Mouse (Mus musculus) liver, embryonic 15.5 days (tissue): ENCODE data around the gene Car3. TPM values are rescaled to one million over a fixed set of nuclear protein-coding genes. Genes with fewer than 3 reads are reported as not detected.

Experiments
- ATAC-seq: fragments of 200-750 bp; cut with Nextera tagmentation; 2 replicates; pipeline ENCODE4 v1.8.0; 2017; ENCODE audit warnings: moderate number of reproducible peaks, mild to moderate bottlenecking, moderate library complexity; ENCODE audit not compliant: insufficient read depth
- H3K27ac ChIP-seq: fragments of 300-500 bp; sonication (generic); replicated peaks from 2 replicates; pipeline ENCODE4 v1.5.1; 2015; ENCODE audit warnings: mild to moderate bottlenecking, inconsistent platforms
- H3K27me3 ChIP-seq: fragments of 300-500 bp; sonication (generic); 2 replicates; pipeline ENCODE4 v1.6.1; 2015; ENCODE audit warnings: mild to moderate bottlenecking, inconsistent platforms
- H3K36me3 ChIP-seq: fragments of 300-500 bp; sonication (generic); replicated peaks from 2 replicates; pipeline ENCODE4 v1.6.1; 2015; ENCODE audit warnings: moderate library complexity, mild to moderate bottlenecking, inconsistent platforms
- H3K4me1 ChIP-seq: fragments of 300-500 bp; sonication (generic); replicated peaks from 2 replicates; pipeline ENCODE4 v1.6.1; 2015; ENCODE audit warnings: inconsistent platforms
- H3K4me2 ChIP-seq: fragments of 300-500 bp; sonication (generic); 2 replicates; pipeline ENCODE4 v1.6.1; 2015; ENCODE audit warnings: moderate library complexity, mild to moderate bottlenecking, inconsistent platforms
- H3K4me3 ChIP-seq: fragments of 300-500 bp; sonication (generic); replicated peaks from 2 replicates; pipeline ENCODE4 v1.5.1; 2015; ENCODE audit warnings: mild to moderate bottlenecking, inconsistent platforms
- H3K9ac ChIP-seq: fragments of 300-500 bp; sonication (generic); 2 replicates; pipeline ENCODE4 v1.6.1; 2015; ENCODE audit warnings: moderate library complexity, mild to moderate bottlenecking, inconsistent platforms
- H3K9me3 ChIP-seq: fragments of 300-500 bp; sonication (generic); replicated peaks from 2 replicates; pipeline ENCODE4 v1.6.1; 2016; ENCODE audit warnings: inconsistent platforms
- WGBS: fragments of 180-500 bp; shearing (Covaris S2); methylation state at CpG from one replicate; pipeline ENCODE4 v1.1.7; 2015; ENCODE audit warnings: mixed read lengths; ENCODE audit not compliant: insufficient replicate concordance; 5-methylcytosine and 5-hydroxymethylcytosine counted together
- polyA plus RNA-seq: library from polyadenylated mRNA; unstranded; fragments of >200 nt; fragmentation: Nextera tagmentation; extraction: Ambion mirVana; gene quantifications from 2 replicates; pipeline ENCODE4 v1.2.1, GENCODE M21; 2015

Car3 gene
- polyA plus RNA-seq, 1 experiment from 2014 or later, result 140 TPM

DNA sequence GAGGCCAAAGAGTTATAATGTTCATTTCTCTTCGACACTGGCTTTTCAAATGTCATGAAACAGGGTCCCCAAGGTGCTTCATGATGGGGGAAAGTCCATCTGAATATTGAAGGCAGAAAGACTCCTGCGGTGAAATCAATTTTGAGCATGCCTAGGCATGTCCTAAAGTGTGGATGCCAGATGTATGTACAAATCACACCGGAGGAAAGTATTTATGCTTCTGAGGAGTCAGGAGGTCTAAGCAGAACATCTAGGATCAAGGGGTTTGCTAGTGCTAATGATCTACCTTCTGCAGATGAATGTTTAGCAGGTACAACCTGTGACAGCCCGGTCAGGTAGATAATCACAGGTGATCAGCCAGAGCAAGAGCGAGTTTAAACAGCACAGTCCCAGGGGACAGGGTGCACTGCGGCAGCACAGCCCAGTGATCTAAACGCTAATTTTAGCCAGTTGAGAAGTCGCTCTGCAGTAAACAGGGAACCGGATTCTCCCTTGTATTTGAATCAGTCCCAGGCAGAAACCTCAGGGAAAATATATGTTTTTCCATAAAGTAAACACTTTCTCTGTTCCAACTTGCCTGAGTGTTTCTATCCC is 13.1 kb downstream of the Car3 start:
- Histone ChIP-seq H3K4me1 (peaks cover 57% of the 10 kb centered on the region), H3K4me2 (peak overlapping the region; percentile 59), H3K9me3 (no peaks in the 10 kb centered on the region), H3K9ac (peak overlapping the region; percentile 56), H3K36me3 (0 out of 2 replicates have a peak, but pooled peaks cover 1% of the 10 kb centered on the region), H3K4me3 (peak overlapping the region; percentile 19; the same call in 1 of the 2 replicates), H3K27me3 (no peaks in the 10 kb centered on the region), H3K27ac (peak overlapping the region; percentile 98)
- no peak for ATAC-seq
- WGBS, result 65% methylated on average over 9 of the region's 9 CpGs

DNA sequence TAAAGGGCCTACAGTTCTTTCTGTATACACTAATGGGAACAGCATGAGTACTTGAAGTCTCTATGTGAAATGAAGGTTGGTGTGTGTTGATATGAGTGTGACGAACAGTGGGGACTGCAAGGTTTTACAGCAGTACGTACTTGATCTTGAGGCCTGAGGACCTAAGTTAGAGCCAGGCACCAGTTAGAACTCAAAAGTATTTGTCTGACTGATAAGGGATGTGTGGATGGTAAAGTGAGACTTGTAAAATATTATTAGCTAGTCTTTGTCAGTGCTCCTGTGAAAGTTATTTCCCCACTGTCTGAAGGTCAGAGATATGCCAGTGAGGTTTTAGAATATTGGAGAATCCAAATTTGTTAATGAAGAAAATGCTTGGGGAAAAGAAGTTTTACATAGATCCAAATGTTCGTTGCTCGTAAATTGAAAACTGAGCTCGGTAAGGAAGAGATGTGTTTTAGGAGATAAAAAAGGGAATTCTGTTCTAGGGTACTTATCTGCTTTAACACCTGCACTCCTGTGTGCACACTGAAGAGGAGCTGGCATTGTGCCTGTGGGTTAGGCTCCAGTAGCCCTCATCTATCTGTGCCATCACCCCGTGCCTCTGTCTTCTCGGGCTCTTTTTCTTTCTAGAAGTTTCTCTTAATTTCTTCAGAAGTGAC is 14.1 kb downstream of the Car3 start:
- Histone ChIP-seq H3K4me1 (peaks cover 63% of the 10 kb centered on the region), H3K9ac (peak overlapping the region; percentile 56), H3K27ac (peak overlapping the region; percentile 98), H3K9me3 (no peaks in the 10 kb centered on the region), H3K4me2 (peak overlapping the region; percentile 59), H3K4me3 (peak overlapping the region; percentile 19), H3K36me3 (no peaks in the 10 kb centered on the region), H3K27me3 (no peaks in the 10 kb centered on the region)
- peak; percentile 86 for ATAC-seq
- WGBS, result 16% methylated on average over 7 of the region's 7 CpGs

DNA sequence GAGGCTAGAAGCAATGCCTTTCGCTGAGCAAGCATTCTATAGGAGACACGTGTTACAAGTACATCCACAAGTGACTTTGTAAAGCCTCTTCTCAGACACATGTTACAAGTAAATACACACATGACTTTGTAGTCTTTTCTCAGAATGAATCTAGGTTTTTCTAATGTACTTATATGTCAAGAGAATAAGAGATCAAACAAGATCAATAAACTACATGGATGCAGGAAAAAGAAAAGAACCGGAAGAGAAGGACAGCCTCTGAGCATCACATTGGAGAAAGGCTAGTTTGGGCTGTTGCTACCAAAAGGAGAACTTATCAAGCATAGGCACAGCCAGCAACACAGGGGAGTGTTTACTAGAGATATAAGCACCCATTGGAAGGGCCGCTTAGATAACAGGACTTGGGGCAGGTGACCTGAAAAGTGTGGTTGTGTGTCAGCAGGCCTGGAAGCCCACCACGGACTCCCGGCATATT is 15.5 kb downstream of the Car3 start:
- H3K27me3 ChIP-seq, result no peaks in the 10 kb centered on the region
- peak overlapping the region; percentile 56 for H3K9ac ChIP-seq
- peak overlapping the region; percentile 26 for H3K4me3 ChIP-seq
- peak; percentile 84 for ATAC-seq
- no peaks in the 10 kb centered on the region for H3K36me3 ChIP-seq
- peak overlapping the region; percentile 98 for H3K27ac ChIP-seq
- H3K4me2 ChIP-seq, result peak overlapping the region; percentile 59
- H3K4me1 ChIP-seq, result peaks cover 72% of the 10 kb centered on the region
- WGBS, result 14% methylated on average over 6 of the region's 6 CpGs
- H3K9me3 ChIP-seq, result no peaks in the 10 kb centered on the region

- peak; percentile 49 for ATAC-seq
These were observed 16.0 kb downstream of the Car3 start for GRCm38 (mm10) chr3:14879293-14879692.

GRCm38 (mm10) chr3:14880277-14880676 is 17.0 kb downstream of the Car3 start:
- H3K9me3 ChIP-seq, result no peaks in the 10 kb centered on the region
- no peak overlapping the region for H3K4me3 ChIP-seq
- H3K36me3 ChIP-seq, result no peaks in the 10 kb centered on the region
- H3K4me1 ChIP-seq, result peaks cover 75% of the 10 kb centered on the region
- 30% methylated on average over 2 of the region's 2 CpGs for WGBS
- H3K9ac ChIP-seq, result peak overlapping the region; percentile 37; the same call in 1 of the 2 replicates
- ATAC-seq, result no peak
- H3K27me3 ChIP-seq, result no peaks in the 10 kb centered on the region
- H3K4me2 ChIP-seq, result no peak overlapping the region; the same call in 1 of the 2 replicates
- H3K27ac ChIP-seq, result peak overlapping the region; percentile 98

More at GRCm38 (mm10) chr3:14879293-14879692, 16.0 kb downstream of the Car3 start:
- Histone ChIP-seq H3K9ac (peak overlapping the region; percentile 54), H3K4me3 (peak overlapping the region; percentile 26), H3K4me2 (peak overlapping the region; percentile 59), H3K9me3 (no peaks in the 10 kb centered on the region), H3K27ac (peak overlapping the region; percentile 98), H3K36me3 (no peaks in the 10 kb centered on the region), H3K4me1 (peaks cover 74% of the 10 kb centered on the region), H3K27me3 (no peaks in the 10 kb centered on the region)
- WGBS, result 36% methylated on average over 3 of the region's 3 CpGs

- Histone ChIP-seq H3K9ac (peak overlapping the region; percentile 33; the same call in 1 of the 2 replicates), H3K27me3 (no peaks in the 10 kb centered on the region), H3K4me2 (0 out of 2 replicates have a peak overlapping the region, but pooled peaks have one; percentile 11), H3K27ac (peak overlapping the region; percentile 85), H3K4me3 (no peak overlapping the region), H3K4me1 (peaks cover 62% of the 10 kb centered on the region), H3K9me3 (no peaks in the 10 kb centered on the region), H3K36me3 (peaks cover 1% of the 10 kb centered on the region; the same call in 1 of the 2 replicates)
- ATAC-seq, result no peak
These were observed 18.7 kb downstream of the Car3 start for GRCm38 (mm10) chr3:14882005-14882404.

DNA sequence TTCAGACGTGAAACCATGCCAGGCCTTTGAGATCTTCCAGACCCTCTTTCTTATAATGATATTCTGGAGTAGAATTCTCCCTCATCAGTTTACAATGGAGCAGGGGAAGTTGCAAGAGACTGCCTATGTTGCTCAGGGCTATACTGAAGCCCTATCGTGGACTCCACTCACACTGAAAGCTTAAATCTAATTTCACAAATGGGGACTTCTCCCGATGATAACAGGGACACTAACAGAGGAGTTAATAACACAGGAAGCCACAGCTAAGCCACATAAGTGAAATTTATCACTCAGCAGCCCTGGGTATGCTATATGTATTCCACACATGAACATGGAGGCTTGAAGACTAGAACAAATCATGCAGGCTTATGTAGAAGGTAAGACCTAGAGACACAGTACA is 19.4 kb downstream of the Car3 start:
- Histone ChIP-seq H3K4me3 (no peak overlapping the region), H3K9me3 (no peaks in the 10 kb centered on the region), H3K4me2 (peak overlapping the region; percentile 32), H3K27ac (peak overlapping the region; percentile 85), H3K27me3 (no peaks in the 10 kb centered on the region), H3K36me3 (peaks cover 9% of the 10 kb centered on the region), H3K4me1 (peaks cover 57% of the 10 kb centered on the region), H3K9ac (peak overlapping the region; percentile 43)
- 23% methylated on average over 3 of the region's 3 CpGs for WGBS
- no peak for ATAC-seq

DNA sequence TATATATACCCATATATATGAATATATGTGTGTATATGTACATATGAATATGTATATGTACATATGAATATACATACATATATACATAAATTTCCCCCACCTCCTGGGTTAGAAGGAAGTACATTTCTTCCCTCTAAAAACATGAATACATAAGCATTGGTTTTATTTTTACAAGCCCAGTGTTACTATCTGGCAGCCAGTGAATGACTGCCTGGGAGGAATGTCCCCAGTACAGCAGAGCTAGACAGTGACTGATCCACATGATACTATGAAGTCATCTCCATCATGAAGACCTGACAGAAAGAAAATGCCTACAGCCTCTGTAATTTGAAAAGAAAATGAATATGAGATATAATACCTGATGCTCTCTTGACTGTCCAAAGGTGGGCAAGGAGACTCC is 21.5 kb downstream of the Car3 start:
- ATAC-seq, result no peak
- H3K9ac ChIP-seq, result peak overlapping the region; percentile 30
- no peaks in the 10 kb centered on the region for H3K27me3 ChIP-seq
- H3K36me3 ChIP-seq, result peaks cover 28% of the 10 kb centered on the region
- no peaks in the 10 kb centered on the region for H3K9me3 ChIP-seq
- H3K27ac ChIP-seq, result peak overlapping the region; percentile 72
- peak overlapping the region; percentile 86 for H3K4me3 ChIP-seq
- peaks cover 43% of the 10 kb centered on the region for H3K4me1 ChIP-seq
- peak overlapping the region; percentile 74 for H3K4me2 ChIP-seq

DNA sequence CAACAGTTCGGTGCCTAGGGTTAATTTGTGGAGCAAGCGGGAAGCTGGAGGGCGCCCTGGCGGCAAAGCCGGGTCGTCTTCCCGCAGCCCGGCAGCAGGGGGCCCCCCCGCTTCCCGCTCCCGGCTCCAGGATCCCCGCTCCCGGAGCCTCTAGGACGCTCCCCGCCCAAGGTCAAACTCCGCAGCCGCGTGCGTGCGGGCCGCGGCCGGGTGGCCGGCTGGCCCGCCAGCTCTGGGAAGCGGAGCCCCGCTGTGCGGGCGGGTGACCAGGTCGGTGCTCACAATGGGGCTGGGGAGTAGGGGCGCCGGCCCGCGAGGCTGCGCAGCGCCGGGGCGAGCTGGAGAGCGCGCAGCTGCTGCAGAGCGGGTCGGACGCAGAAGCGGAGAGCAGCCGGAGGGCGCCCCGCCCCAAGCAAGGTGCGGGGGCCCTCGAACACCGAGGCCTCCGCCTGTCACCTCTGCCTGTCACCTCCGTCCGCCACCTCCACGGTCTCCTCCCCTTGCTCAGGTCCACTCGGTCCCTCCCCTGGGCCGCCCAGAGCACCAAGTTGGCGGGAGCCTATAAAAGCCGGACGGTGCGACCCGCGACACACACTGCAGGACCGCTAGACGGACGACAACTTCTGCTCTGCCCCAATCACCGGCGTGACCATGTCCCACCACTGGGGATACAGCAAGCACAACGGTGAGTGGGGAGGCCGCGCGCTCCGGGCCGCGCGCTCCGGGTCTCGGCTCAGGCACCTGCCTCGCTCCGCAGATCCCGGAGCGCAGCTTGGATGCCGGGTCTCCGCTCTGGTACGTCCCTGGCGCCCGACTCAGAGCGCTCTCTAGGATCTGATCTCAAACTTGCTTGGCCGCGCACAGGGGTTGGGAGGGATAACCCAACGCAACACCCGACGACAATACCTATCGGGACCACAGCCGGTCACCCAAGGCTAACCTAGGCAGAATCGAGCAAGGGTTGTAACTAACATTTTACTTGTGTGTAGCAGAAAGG is 23.1 kb downstream of the Car3 start, which contains the start of gene Car2:
TSS of gene Car2 (plus strand) at position 172 of the 997 bp plus-strand sequence.
- Histone ChIP-seq H3K27ac (peak within 1 kb of the TSS; percentile 99), H3K4me2 (peak within 1 kb of the TSS; percentile 74), H3K9me3 (no peaks in the 10 kb centered on the region), H3K4me3 (peak within 1 kb of the TSS; percentile 86), H3K4me1 (peaks cover 31% of the 10 kb centered on the region), H3K36me3 (peaks cover 41% of the 10 kb centered on the region), H3K9ac (peak within 1 kb of the TSS; percentile 99), H3K27me3 (no peaks in the 10 kb centered on the region)
- ATAC-seq, result peak; percentile 93
- WGBS, result under 1% methylated on average over 95 of the region's 95 CpGs

- H3K36me3 ChIP-seq, result peaks cover 46% of the 10 kb centered on the region
- H3K27me3 ChIP-seq, result no peaks in the 10 kb centered on the region
- 7% methylated on average over 11 of the region's 11 CpGs for WGBS
- H3K4me3 ChIP-seq, result peak overlapping the region; percentile 86
- no peaks in the 10 kb centered on the region for H3K9me3 ChIP-seq
- H3K27ac ChIP-seq, result peak overlapping the region; percentile 99
- peak overlapping the region; percentile 99 for H3K9ac ChIP-seq
- no peak for ATAC-seq
- H3K4me2 ChIP-seq, result peak overlapping the region; percentile 74
- peaks cover 29% of the 10 kb centered on the region for H3K4me1 ChIP-seq
These were observed 23.9 kb downstream of the Car3 start for GRCm38 (mm10) chr3:14887134-14887666.
